Mouse (Mus musculus) midbrain, embryonic 11.5 days (tissue): ENCODE results near the gene Gpd2. TPM values are rescaled to one million over a fixed set of nuclear protein-coding genes. Genes with fewer than 3 reads are reported as not detected.

Source experiments
- ATAC-seq: fragments of 200-750 bp; cut with Nextera tagmentation; 2 replicates; pipeline ENCODE4 v1.8.0; 2017; ENCODE audit warnings: moderate TSS enrichment, moderate library complexity; ENCODE audit not compliant: low FRiP score
- DNase-seq: peaks from one replicate; pipeline ENCODE4 v3.0.0; 2015; ENCODE audit warnings: low spot score; ENCODE audit errors: missing footprints
- H3K27ac ChIP-seq: fragments of 300-500 bp; sonication (generic); 2 replicates; pipeline ENCODE4 v1.5.1; 2014; ENCODE audit warnings: low read depth, low read length
- H3K27me3 ChIP-seq: fragments of 300-500 bp; sonication (generic); 2 replicates; pipeline ENCODE4 v1.6.1; 2014; ENCODE audit warnings: mild to moderate bottlenecking, low read length, moderate library complexity, mixed read lengths; ENCODE audit not compliant: control insufficient read depth, insufficient read depth
- H3K36me3 ChIP-seq: fragments of 300-500 bp; sonication (generic); 2 replicates; pipeline ENCODE4 v1.6.1; 2014; ENCODE audit warnings: mild to moderate bottlenecking, low read length, moderate library complexity, mixed read lengths; ENCODE audit not compliant: control insufficient read depth, insufficient read depth
- H3K4me1 ChIP-seq: fragments of 300-500 bp; sonication (generic); 2 replicates; pipeline ENCODE4 v1.6.1; 2014; ENCODE audit warnings: low read length; ENCODE audit not compliant: control insufficient read depth, insufficient read depth
- H3K4me2 ChIP-seq: fragments of 300-500 bp; sonication (generic); 2 replicates; pipeline ENCODE4 v1.6.1; 2014; ENCODE audit warnings: mild to moderate bottlenecking, moderate library complexity
- H3K4me3 ChIP-seq: fragments of 300-500 bp; sonication (generic); 2 replicates; pipeline ENCODE4 v1.5.1; 2014; ENCODE audit warnings: low read depth, low read length
- H3K9ac ChIP-seq: fragments of 300-500 bp; sonication (generic); 2 replicates; pipeline ENCODE4 v1.6.1; 2014; ENCODE audit warnings: low read length
- H3K9me3 ChIP-seq: fragments of 300-500 bp; sonication (generic); 2 replicates; pipeline ENCODE4 v1.6.1; 2016; ENCODE audit warnings: low read length; ENCODE audit not compliant: control insufficient read depth
- WGBS: fragments of 180-500 bp; shearing (Covaris S2); extraction: QIAGEN DNeasy Blood & Tissue Kit; methylation state at CpG from one replicate; pipeline ENCODE4 v1.1.7; 2014; 5-methylcytosine and 5-hydroxymethylcytosine counted together
- polyA plus RNA-seq: library from polyadenylated mRNA; unstranded; fragments of >200 nt; fragmentation: Nextera tagmentation; extraction: Ambion mirVana; gene quantifications from 2 replicates; pipeline ENCODE4 v1.2.1, GENCODE M21; 2014

Gene Gpd2
- polyA plus RNA-seq, 1 experiment from 2014 or later = 15.8 TPM

- WGBS = 58% methylated on average over 3 of the region's 3 CpGs
- H3K27ac ChIP-seq = no peak overlapping the region
- H3K4me1 ChIP-seq = peaks cover 4% of the 10 kb centered on the region; the same call in 1 of the 2 replicates
- no peaks in the 10 kb centered on the region for H3K9me3 ChIP-seq
- no peaks in the 10 kb centered on the region; the same call in 1 of the 2 replicates for H3K27me3 ChIP-seq
- H3K4me2 ChIP-seq = no peak overlapping the region
- no peaks in the 10 kb centered on the region for H3K36me3 ChIP-seq
- DNase-seq = peak; percentile 81
- ATAC-seq = no peak
- H3K4me3 ChIP-seq = no peak overlapping the region
- H3K9ac ChIP-seq = no peak overlapping the region
Measured at GRCm38 (mm10) chr2:57255836-57256235, 18.4 kb downstream of the Gpd2 start.

GRCm38 (mm10) chr2:57256459-57256858, 19.0 kb downstream of the Gpd2 start:
- WGBS = 8% methylated on average over 6 of the region's 6 CpGs
- Histone ChIP-seq H3K27ac (no peak overlapping the region), H3K27me3 (no peaks in the 10 kb centered on the region; the same call in 1 of the 2 replicates), H3K4me1 (peaks cover 4% of the 10 kb centered on the region; the same call in 1 of the 2 replicates), H3K36me3 (no peaks in the 10 kb centered on the region), H3K9ac (no peak overlapping the region), H3K4me3 (no peak overlapping the region), H3K4me2 (no peak overlapping the region), H3K9me3 (no peaks in the 10 kb centered on the region)
- DNase-seq = peak; percentile 89
- peak; percentile 40; the same call in 1 of the 2 replicates for ATAC-seq

DNA sequence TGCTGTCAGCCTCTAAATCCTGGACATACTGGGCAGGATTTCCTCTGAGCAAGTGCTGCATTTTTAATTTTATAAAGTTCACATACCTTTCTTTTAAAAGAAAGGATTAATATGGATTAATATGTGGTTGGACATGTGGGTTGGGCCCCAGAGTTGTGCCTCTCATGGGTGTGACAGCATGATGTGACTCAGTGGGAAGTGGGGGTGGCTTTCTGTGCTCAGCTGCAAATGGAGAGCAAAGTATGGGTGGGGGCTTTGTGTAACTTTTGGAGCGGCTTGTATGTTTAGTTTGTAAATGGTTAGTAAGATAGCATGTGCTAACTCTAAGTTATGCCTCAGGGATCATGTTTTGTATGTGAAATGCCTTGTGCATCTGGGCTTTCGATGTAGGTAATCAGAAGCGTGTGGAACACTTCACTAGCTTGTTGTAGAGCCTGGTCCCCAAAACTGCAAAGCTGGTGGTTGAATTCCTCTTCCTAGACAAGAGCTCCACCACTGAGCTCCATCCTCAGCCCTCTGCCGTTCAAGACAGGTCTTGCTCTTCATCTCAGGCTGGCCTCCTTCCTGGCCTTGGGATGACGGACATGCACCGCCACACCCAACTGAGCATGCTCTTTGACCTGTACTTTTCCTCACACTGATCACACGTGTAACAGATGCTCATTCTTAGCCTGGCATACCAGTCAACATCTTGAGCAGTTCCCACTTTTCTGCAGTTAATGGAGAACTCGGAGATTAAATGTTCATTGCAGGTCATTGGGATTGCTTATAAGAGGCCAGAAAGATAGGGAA, 24.0 kb downstream of the Gpd2 start:
- H3K9ac ChIP-seq = no peak overlapping the region
- no peaks in the 10 kb centered on the region for H3K36me3 ChIP-seq
- no peak overlapping the region for H3K27ac ChIP-seq
- H3K27me3 ChIP-seq = peaks cover 6% of the 10 kb centered on the region; the same call in 1 of the 2 replicates
- ATAC-seq (no peak), DNase-seq (peak; percentile 47)
- 87% methylated on average over 8 of the region's 8 CpGs for WGBS
- no peak overlapping the region for H3K4me2 ChIP-seq
- H3K9me3 ChIP-seq = no peaks in the 10 kb centered on the region
- no peak overlapping the region for H3K4me3 ChIP-seq
- H3K4me1 ChIP-seq = peaks cover 3% of the 10 kb centered on the region; the same call in 1 of the 2 replicates

DNA sequence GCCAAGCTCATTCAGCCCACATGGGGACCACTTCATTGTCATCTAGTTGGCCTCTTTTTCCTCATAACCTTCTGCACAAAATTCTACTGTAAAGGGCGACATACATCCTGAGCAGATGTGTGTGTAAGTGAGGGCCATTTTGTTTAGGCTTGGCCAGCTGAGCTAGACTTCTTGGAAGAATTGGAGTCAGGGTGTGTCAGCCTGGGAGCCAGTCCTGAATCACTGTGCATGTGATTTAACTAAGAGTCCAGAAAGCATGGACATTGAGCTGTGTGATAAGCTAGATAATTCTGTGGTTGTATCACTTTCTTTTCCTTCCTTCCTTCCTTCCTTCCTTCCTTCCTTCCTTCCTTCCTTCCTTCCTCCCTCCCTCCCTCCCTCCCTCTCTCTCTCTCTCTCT, 26.0 kb downstream of the Gpd2 start:
- ATAC-seq (no peak), DNase-seq (peak; percentile 35)
- H3K27me3 ChIP-seq = peaks cover 6% of the 10 kb centered on the region; the same call in 1 of the 2 replicates
- no peak overlapping the region for H3K9ac ChIP-seq
- H3K4me1 ChIP-seq = peaks cover 9% of the 10 kb centered on the region; the same call in 1 of the 2 replicates
- H3K27ac ChIP-seq = no peak overlapping the region
- no peak overlapping the region for H3K4me2 ChIP-seq
- no peaks in the 10 kb centered on the region for H3K36me3 ChIP-seq
- no peaks in the 10 kb centered on the region for H3K9me3 ChIP-seq
- no peak overlapping the region for H3K4me3 ChIP-seq
- WGBS = 85% methylated on average over 1 of the region's 1 CpGs

DNA sequence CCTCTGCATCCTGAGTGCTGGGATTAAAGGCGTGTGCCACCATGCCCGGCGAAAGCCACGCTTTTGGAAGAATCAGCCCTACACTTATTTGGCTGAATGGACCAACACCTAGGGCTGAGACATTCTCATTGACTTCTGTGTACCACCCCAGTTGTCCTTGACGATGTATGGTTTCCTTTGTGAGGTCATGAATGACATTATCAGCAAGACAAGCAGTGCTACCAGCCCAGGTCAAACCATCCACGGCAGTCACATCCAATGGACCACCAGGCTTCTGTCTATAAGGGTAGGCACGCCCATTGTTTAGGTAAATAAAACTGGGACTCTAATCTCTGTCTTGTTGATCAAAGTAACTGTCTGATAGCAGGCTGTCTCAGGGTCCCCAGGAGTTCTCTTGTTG, 27.5 kb downstream of the Gpd2 start:
- Histone ChIP-seq H3K4me2 (no peak overlapping the region), H3K27ac (no peak overlapping the region), H3K27me3 (peaks cover 16% of the 10 kb centered on the region), H3K4me3 (no peak overlapping the region), H3K36me3 (no peaks in the 10 kb centered on the region), H3K4me1 (peaks cover 9% of the 10 kb centered on the region; the same call in 1 of the 2 replicates), H3K9ac (no peak overlapping the region), H3K9me3 (no peaks in the 10 kb centered on the region)
- DNase-seq = peak; percentile 53
- no peak for ATAC-seq
- 85% methylated on average over 7 of the region's 7 CpGs for WGBS

- Histone ChIP-seq H3K36me3 (no peaks in the 10 kb centered on the region), H3K4me3 (no peak overlapping the region), H3K27ac (peak overlapping the region; percentile 69; the same call in 1 of the 2 replicates), H3K4me1 (peaks cover 9% of the 10 kb centered on the region; the same call in 1 of the 2 replicates), H3K9ac (no peak overlapping the region), H3K27me3 (peaks cover 16% of the 10 kb centered on the region), H3K4me2 (peak overlapping the region; percentile 16), H3K9me3 (no peaks in the 10 kb centered on the region)
- no peak for DNase-seq
- 20% methylated on average over 4 of the region's 4 CpGs for WGBS
- ATAC-seq = peak; percentile 89
Measured at GRCm38 (mm10) chr2:57266679-57267393, 29.4 kb downstream of the Gpd2 start.

DNA sequence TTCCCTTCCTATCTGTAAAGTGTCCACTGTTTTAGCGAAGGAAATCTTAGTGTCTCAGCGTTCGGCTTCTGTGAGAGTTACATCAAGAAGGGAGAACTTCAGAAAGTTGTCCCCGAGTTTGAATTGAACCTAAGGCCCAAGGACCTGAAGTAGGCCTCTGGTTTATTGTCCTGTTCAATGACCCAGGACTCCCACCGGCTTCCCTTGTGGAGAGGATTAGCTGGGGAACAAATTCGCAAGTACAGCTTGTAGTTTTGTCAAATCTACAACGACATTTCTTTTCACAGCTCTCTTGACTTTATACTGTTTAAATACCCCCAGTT, 29.9 kb downstream of the Gpd2 start:
- 7% methylated on average over 7 of the region's 7 CpGs for WGBS
- Histone ChIP-seq H3K9me3 (no peaks in the 10 kb centered on the region), H3K36me3 (no peaks in the 10 kb centered on the region), H3K9ac (no peak overlapping the region), H3K4me1 (peaks cover 9% of the 10 kb centered on the region; the same call in 1 of the 2 replicates), H3K27ac (peak overlapping the region; percentile 69; the same call in 1 of the 2 replicates), H3K4me2 (peak overlapping the region; percentile 16), H3K27me3 (peaks cover 16% of the 10 kb centered on the region), H3K4me3 (no peak overlapping the region)
- peak; percentile 83 for ATAC-seq
- peak; percentile 94 for DNase-seq

GRCm38 (mm10) chr2:57267896-57268295, 30.5 kb downstream of the Gpd2 start:
- 0 out of 2 replicates have a peak, but pooled peaks have one; percentile 8 for ATAC-seq
- Histone ChIP-seq H3K9ac (no peak overlapping the region), H3K4me3 (no peak overlapping the region), H3K27me3 (peaks cover 16% of the 10 kb centered on the region), H3K36me3 (no peaks in the 10 kb centered on the region), H3K4me1 (peaks cover 9% of the 10 kb centered on the region; the same call in 1 of the 2 replicates), H3K9me3 (no peaks in the 10 kb centered on the region), H3K27ac (no peak overlapping the region), H3K4me2 (peak overlapping the region; percentile 13; the same call in 1 of the 2 replicates)
- 32% methylated on average over 7 of the region's 7 CpGs for WGBS
- DNase-seq = peak; percentile 90

- no peak overlapping the region for H3K9ac ChIP-seq
- H3K4me3 ChIP-seq = no peak overlapping the region
- peaks cover 16% of the 10 kb centered on the region for H3K27me3 ChIP-seq
- DNase-seq (peak; percentile 23), ATAC-seq (no peak)
- peaks cover 9% of the 10 kb centered on the region; the same call in 1 of the 2 replicates for H3K4me1 ChIP-seq
- H3K9me3 ChIP-seq = no peaks in the 10 kb centered on the region
- H3K27ac ChIP-seq = no peak overlapping the region
- WGBS = 91% methylated on average over 3 of the region's 3 CpGs
- no peak overlapping the region for H3K4me2 ChIP-seq
- H3K36me3 ChIP-seq = no peaks in the 10 kb centered on the region
Measured at GRCm38 (mm10) chr2:57268839-57269238, 31.4 kb downstream of the Gpd2 start.
